Mouse (Mus musculus) kidney, embryonic 14.5 days (tissue): Measurements from ENCODE around the gene Ift46. TPM values are rescaled to one million over a fixed set of nuclear protein-coding genes. Genes with fewer than 3 reads are reported as not detected.
"Not testable (repeated sequence)": the region's sequence is repeated elsewhere in the genome, so short reads cannot be mapped to it uniquely, and the experiment has no call there.

ENCODE experiments used
- ATAC-seq: fragments of 200-750 bp; cut with Nextera tagmentation; 2 replicates; pipeline ENCODE4 v1.8.0; 2017; ENCODE audit warnings: moderate number of reproducible peaks, mild to moderate bottlenecking, moderate TSS enrichment, moderate library complexity; ENCODE audit not compliant: low FRiP score, low TSS enrichment
- H3K27ac ChIP-seq: fragments of 300-500 bp; sonication (generic); 2 replicates; pipeline ENCODE4 v1.5.1; 2014; ENCODE audit warnings: low read depth, mild to moderate bottlenecking, low read length, moderate library complexity, mixed read lengths
- H3K27me3 ChIP-seq: fragments of 300-500 bp; sonication (generic); 2 replicates; pipeline ENCODE4 v1.6.1; 2014; ENCODE audit warnings: mild to moderate bottlenecking, low read length; ENCODE audit not compliant: control insufficient read depth, insufficient read depth
- H3K36me3 ChIP-seq: fragments of 300-500 bp; sonication (generic); 2 replicates; pipeline ENCODE4 v1.6.1; 2014; ENCODE audit warnings: low read length, mixed read lengths; ENCODE audit not compliant: control insufficient read depth, insufficient read depth
- H3K4me1 ChIP-seq: fragments of 300-500 bp; sonication (generic); 2 replicates; pipeline ENCODE4 v1.6.1; 2014; ENCODE audit warnings: low read length, mixed read lengths; ENCODE audit not compliant: control insufficient read depth, insufficient read depth
- H3K4me2 ChIP-seq: fragments of 300-500 bp; sonication (generic); replicated peaks from 2 replicates; pipeline ENCODE4 v1.6.1; 2014; ENCODE audit warnings: low read depth, mild to moderate bottlenecking, low read length
- H3K4me3 ChIP-seq: fragments of 300-500 bp; sonication (generic); 2 replicates; pipeline ENCODE4 v1.5.1; 2014; ENCODE audit warnings: mild to moderate bottlenecking, low read length
- H3K9ac ChIP-seq: fragments of 300-500 bp; sonication (generic); 2 replicates; pipeline ENCODE4 v1.6.1; 2014; ENCODE audit warnings: low read depth, mild to moderate bottlenecking, low read length, moderate library complexity
- H3K9me3 ChIP-seq: fragments of 300-500 bp; sonication (generic); 2 replicates; pipeline ENCODE4 v1.6.1; 2016; ENCODE audit warnings: low read length; ENCODE audit not compliant: control insufficient read depth
- WGBS: fragments of 180-500 bp; shearing (Covaris S2); extraction: QIAGEN DNeasy Blood & Tissue Kit; methylation state at CpG from one replicate; pipeline ENCODE4 v1.1.7; 2014; 5-methylcytosine and 5-hydroxymethylcytosine counted together
- polyA plus RNA-seq: library from polyadenylated mRNA; unstranded; fragments of >200 nt; fragmentation: Nextera tagmentation; extraction: Ambion mirVana; gene quantifications from 2 replicates; pipeline ENCODE4 v1.2.1, GENCODE M21; 2014

The Ift46 gene
- polyA plus RNA-seq, 1 experiment from 2014 or later: 122 TPM

GRCm38 (mm10) chr9:44747341-44747740 lies 20.4 kb upstream of the Ift46 start:
- Histone ChIP-seq H3K27me3 (no peaks in the 10 kb centered on the region), H3K36me3 (peaks cover 93% of the 10 kb centered on the region), H3K9ac (no peak overlapping the region), H3K9me3 (no peaks in the 10 kb centered on the region), H3K27ac (no peak overlapping the region), H3K4me3 (no peak overlapping the region), H3K4me2 (no peak overlapping the region), H3K4me1 (no peaks in the 10 kb centered on the region)
- 98% methylated on average over 3 of the region's 3 CpGs for WGBS
- no peak for ATAC-seq

- H3K36me3 ChIP-seq: peaks cover 92% of the 10 kb centered on the region
- H3K4me3 ChIP-seq: no peak overlapping the region
- WGBS: 92% methylated on average over 7 of the region's 7 CpGs
- no peaks in the 10 kb centered on the region for H3K4me1 ChIP-seq
- H3K27me3 ChIP-seq: no peaks in the 10 kb centered on the region
- H3K4me2 ChIP-seq: no peak overlapping the region
- H3K27ac ChIP-seq: no peak overlapping the region
- no peaks in the 10 kb centered on the region for H3K9me3 ChIP-seq
- H3K9ac ChIP-seq: no peak overlapping the region
- ATAC-seq: no peak
These were observed 19.2 kb upstream of the Ift46 start for GRCm38 (mm10) chr9:44748473-44748872.

- H3K4me2 ChIP-seq: no peak overlapping the region
- H3K9me3 ChIP-seq: no peaks in the 10 kb centered on the region
- no peak overlapping the region for H3K27ac ChIP-seq
- no peak overlapping the region for H3K9ac ChIP-seq
- no peak overlapping the region for H3K4me3 ChIP-seq
- ATAC-seq: no peak
- H3K36me3 ChIP-seq: peaks cover 22% of the 10 kb centered on the region
- H3K4me1 ChIP-seq: peaks cover 16% of the 10 kb centered on the region
- 54% methylated on average over 2 of the region's 2 CpGs for WGBS
- H3K27me3 ChIP-seq: no peaks in the 10 kb centered on the region
These were observed 6.8 kb upstream of the Ift46 start for GRCm38 (mm10) chr9:44760873-44761272.

- H3K36me3 ChIP-seq, ATAC-seq, H3K9ac ChIP-seq, H3K27ac ChIP-seq, H3K27me3 ChIP-seq, H3K9me3 ChIP-seq: not testable (repeated sequence)
- Histone ChIP-seq H3K4me2 (peak overlapping the region; percentile 73; the same call in 1 of the 2 replicates), H3K4me1 (peaks cover 21% of the 10 kb centered on the region), H3K4me3 (peak overlapping the region; percentile 72)
- 50% methylated on average over 7 of the region's 9 CpGs for WGBS
These were observed 304 bp downstream of the Ift46 start for GRCm38 (mm10) chr9:44768029-44768394.

DNA sequence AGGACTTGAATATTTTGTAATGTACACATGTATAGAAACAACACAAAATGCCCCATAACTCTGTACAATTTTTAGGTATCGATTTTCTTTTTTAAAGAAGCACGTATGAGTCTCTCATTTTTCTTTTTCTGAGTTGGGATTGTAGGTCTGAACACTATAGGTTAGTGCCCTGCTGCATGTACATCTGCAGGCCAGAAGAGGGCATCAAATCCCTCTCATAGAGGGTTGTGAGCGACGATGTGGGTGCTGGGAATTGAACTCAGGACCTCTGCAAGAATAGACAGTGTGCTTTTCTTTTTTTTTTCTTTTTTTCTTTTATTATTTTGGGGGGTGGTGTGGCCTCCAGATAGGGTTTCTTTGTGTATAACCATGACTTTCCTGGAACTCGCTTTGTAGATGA lies 3.7 kb downstream of the Ift46 start:
- no peak for ATAC-seq
- Histone ChIP-seq H3K9ac (no peak overlapping the region), H3K4me2 (no peak overlapping the region), H3K27ac (no peak overlapping the region), H3K4me3 (no peak overlapping the region), H3K36me3 (peaks cover 12% of the 10 kb centered on the region; the same call in 1 of the 2 replicates), H3K27me3 (no peaks in the 10 kb centered on the region), H3K9me3 (no peaks in the 10 kb centered on the region), H3K4me1 (peaks cover 8% of the 10 kb centered on the region)
- 93% methylated on average over 5 of the region's 5 CpGs for WGBS

DNA sequence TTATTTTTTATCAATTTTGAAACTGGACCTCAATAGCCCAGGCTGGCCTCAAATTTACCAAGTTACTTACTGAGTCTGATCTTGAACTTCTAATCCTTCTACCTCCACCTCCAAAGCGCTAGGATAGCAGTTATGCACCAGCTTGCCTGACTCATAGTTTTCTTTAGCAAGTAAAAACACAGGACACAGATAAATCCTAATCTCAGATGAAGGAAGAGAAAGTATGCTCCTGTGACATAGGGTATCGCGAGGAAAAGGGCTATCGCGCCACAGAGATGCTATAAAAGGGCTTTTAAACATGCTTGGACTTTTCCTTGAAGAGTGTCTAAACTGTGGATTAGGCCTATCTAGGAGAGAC lies 4.7 kb downstream of the Ift46 start:
- Histone ChIP-seq H3K4me1 (peaks cover 6% of the 10 kb centered on the region; the same call in 1 of the 2 replicates), H3K36me3 (peaks cover 12% of the 10 kb centered on the region; the same call in 1 of the 2 replicates), H3K9ac (no peak overlapping the region), H3K27me3 (no peaks in the 10 kb centered on the region), H3K9me3 (no peaks in the 10 kb centered on the region), H3K27ac (peak overlapping the region; percentile 55; the same call in 1 of the 2 replicates), H3K4me3 (no peak overlapping the region), H3K4me2 (no peak overlapping the region)
- no peak for ATAC-seq
- 22% methylated on average over 5 of the region's 5 CpGs for WGBS

DNA sequence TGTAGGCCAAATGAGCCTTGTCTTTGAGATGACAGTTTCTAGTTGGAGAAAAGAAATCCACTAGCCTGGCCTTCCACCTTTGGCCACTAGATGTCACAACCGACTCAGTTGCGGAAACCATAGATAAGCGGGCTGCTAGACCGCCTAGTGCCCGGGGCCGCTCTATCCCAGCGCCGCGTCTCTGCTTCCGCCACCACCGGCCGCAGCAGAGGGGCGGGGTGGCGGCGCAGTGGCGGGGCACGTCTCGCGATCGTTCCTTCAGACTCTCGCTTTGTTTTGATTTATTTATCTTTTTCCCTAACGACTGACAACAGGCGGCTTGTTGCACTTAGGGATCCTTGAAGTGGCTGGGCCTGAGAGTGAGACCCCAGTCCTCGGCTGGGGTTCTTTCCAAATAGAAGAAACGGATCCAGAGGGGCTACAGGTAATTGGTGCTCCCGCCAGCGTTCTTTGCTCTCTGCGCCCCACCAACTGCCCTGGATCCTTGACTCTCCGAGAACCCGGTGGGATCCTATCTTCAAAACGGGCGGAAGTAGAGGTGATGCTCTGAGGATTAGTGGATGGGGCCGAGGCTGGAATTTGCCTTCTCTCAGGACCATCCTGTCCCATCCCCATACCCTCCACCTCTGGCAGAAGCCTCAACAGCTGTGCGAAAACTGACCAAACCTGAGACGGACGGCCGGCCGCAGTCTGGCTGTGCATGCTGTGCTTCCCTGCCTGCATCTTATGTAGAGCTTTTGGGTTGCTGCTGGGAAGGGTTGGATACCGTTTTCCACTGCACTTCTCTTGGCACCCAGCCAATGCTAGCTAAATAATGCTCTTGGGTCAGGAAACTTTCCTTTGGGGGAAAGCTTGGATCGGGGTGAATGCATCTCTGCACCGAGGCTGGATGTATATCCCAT lies 5.3 kb downstream of the Ift46 start:
- WGBS: under 1% methylated on average over 41 of the region's 41 CpGs
- H3K9ac ChIP-seq: peak overlapping the region; percentile 87
- H3K4me3 ChIP-seq: peak overlapping the region; percentile 83
- H3K36me3 ChIP-seq: peaks cover 12% of the 10 kb centered on the region; the same call in 1 of the 2 replicates
- peaks cover 6% of the 10 kb centered on the region; the same call in 1 of the 2 replicates for H3K4me1 ChIP-seq
- peak overlapping the region; percentile 86 for H3K27ac ChIP-seq
- no peaks in the 10 kb centered on the region for H3K27me3 ChIP-seq
- H3K9me3 ChIP-seq: no peaks in the 10 kb centered on the region
- peak; percentile 99 for ATAC-seq
- H3K4me2 ChIP-seq: peak overlapping the region; percentile 86

GRCm38 (mm10) chr9:44792842-44793241 lies 25.1 kb downstream of the Ift46 start:
- WGBS: 84% methylated on average over 9 of the region's 9 CpGs
- Histone ChIP-seq H3K9me3 (no peaks in the 10 kb centered on the region), H3K27me3 (0 out of 2 replicates have a peak, but pooled peaks cover under 1% of the 10 kb centered on the region), H3K9ac (no peak overlapping the region), H3K4me1 (no peaks in the 10 kb centered on the region), H3K4me2 (no peak overlapping the region), H3K4me3 (no peak overlapping the region), H3K27ac (no peak overlapping the region), H3K36me3 (peaks cover 47% of the 10 kb centered on the region)
- no peak for ATAC-seq

DNA sequence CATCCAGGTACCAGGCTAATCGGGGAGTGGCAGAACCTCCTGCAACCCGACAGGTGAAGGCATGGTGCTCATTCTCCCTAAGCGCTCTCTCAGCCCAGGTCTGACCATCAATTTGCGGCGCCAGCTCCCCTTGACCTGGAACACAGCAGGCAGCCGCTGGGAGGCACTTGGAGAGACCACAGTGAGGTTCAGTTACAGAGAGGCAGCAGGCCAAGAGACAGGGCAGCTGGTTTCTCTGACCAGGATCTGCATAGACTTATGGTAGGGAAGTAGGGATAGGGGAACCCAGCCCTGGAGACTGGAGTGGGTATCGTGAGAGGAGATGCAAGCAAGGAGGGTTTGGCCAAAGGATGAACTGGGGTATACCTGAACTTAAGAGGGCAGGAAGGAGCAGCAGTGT lies 30.6 kb downstream of the Ift46 start:
- 44% methylated on average over 7 of the region's 7 CpGs for whole genome bisulfite sequencing

More for the DNA sequence above, 30.6 kb downstream of the Ift46 start:
- H3K4me1 ChIP-seq: peaks cover 26% of the 10 kb centered on the region; the same call in 1 of the 2 replicates
- no peaks in the 10 kb centered on the region for H3K9me3 ChIP-seq
- peak overlapping the region; percentile 69; the same call in 1 of the 2 replicates for H3K4me3 ChIP-seq
- H3K9ac ChIP-seq: no peak overlapping the region
- no peak overlapping the region for H3K27ac ChIP-seq
- no peak overlapping the region; the same call in 1 of the 2 replicates for H3K4me2 ChIP-seq
- H3K27me3 ChIP-seq: peaks cover 6% of the 10 kb centered on the region; the same call in 1 of the 2 replicates
- no peak for ATAC-seq
- H3K36me3 ChIP-seq: no peaks in the 10 kb centered on the region
